Mouse (Mus musculus): ENCODE results near the gene Lhx8. TPM values are rescaled to one million over a fixed set of nuclear protein-coding genes. Genes with fewer than 3 reads are reported as not detected.

The Lhx8 gene
- polyA plus RNA-seq, 1 experiment: 0.95 TPM

- Histone ChIP-seq H3K27ac (ENCODE audit: control insufficient read depth, insufficient read depth, low read depth, low read length) (no peak overlapping the region), H3K4me3 (ENCODE audit: control insufficient read depth, low read depth, low read length) (no peak overlapping the region), H3K27me3 (ENCODE audit: control insufficient read depth, insufficient read depth, low read length) (no peaks in the 10 kb centered on the region), H3K4me1 (ENCODE audit: control insufficient read depth, insufficient read depth, low read length) (no peaks in the 10 kb centered on the region), H3K36me3 (ENCODE audit: control insufficient read depth, insufficient read depth, low read length) (no peaks in the 10 kb centered on the region)
- TF ChIP-seq POLR2A (IDR thresholded peaks at IDR 0.05; ENCODE audit: control insufficient read depth, low read depth, low read length) (no peak), CTCF (IDR thresholded peaks at IDR 0.05; ENCODE audit: control insufficient read depth, insufficient read depth, insufficient replicate concordance, low read depth, low read length) (peak; percentile 56; the same call in 1 of the 2 replicates)
Measured at GRCm38 (mm10) chr3:154317651-154318248, 12.7 kb downstream of the Lhx8 start.

DNA sequence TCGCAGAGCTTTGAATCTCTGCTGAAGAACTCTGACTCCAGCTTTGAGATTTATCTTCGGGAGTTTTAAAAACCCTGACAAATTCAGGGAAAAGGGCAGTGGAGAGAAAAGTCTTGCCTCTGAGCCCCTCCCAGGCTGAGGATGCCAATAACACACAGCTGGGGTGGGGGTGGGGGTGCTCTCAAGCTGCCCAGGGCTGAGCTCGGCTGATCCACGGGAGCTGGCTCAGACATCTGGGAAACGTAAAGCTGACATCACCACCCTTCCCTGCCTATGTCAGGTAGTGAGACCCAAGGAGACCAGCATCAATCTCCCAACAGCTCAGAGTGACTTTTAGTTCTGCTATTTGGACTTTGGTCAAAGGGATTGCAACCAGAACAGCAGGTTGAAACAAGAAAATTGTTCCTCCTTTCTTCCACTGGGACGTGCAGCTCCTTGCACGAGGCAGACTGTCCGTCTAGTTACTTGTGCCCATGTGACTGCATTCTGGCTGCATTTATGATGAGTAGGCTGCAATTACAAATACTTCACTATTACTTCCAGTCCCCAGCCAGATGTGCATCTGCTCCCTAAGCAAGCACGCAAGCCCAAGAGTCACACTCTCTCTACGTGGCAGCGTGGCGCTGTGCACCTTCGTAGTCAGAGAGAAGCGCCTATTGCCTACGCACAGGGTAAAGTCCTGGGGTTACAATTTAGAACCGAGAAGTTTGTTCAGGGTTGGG is 25.1 kb downstream of the Lhx8 start:
- no peaks in the 10 kb centered on the region for H3K36me3 ChIP-seq (ENCODE audit: control insufficient read depth, insufficient read depth, low read length)
- TF ChIP-seq POLR2A (IDR thresholded peaks at IDR 0.05; ENCODE audit: control insufficient read depth, low read depth, low read length) (no peak), CTCF (IDR thresholded peaks at IDR 0.05; ENCODE audit: control insufficient read depth, insufficient read depth, insufficient replicate concordance, low read depth, low read length) (no peak)
- no peaks in the 10 kb centered on the region for H3K27me3 ChIP-seq (ENCODE audit: control insufficient read depth, insufficient read depth, low read length)
- no peak overlapping the region for H3K4me3 ChIP-seq (ENCODE audit: control insufficient read depth, low read depth, low read length)
- peaks cover 2% of the 10 kb centered on the region; the same call in 1 of the 2 replicates for H3K4me1 ChIP-seq (ENCODE audit: control insufficient read depth, insufficient read depth, low read length)
- H3K27ac ChIP-seq (ENCODE audit: control insufficient read depth, insufficient read depth, low read depth, low read length): no peak overlapping the region

DNA sequence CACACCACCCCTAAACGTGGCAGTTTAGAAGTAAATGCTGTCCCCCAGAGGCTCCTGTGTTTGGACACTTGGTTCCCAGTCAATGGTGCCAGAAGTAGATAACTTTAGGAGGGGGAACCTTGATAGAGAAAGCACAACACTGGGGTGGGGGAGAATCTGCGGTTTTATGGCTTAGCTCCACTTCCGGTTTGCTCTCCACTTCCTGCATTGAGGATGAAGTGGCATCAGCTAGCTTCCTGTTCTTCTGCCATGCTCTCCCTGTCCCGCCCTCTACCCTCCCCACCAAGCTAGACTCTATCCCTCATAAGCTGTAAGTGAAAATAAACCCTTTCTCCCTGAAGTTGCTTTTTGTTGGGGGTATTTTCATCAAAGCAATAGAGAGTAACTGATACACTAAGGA is 29.4 kb downstream of the Lhx8 start:
- H3K36me3 ChIP-seq (ENCODE audit: control insufficient read depth, insufficient read depth, low read length): no peaks in the 10 kb centered on the region
- TF ChIP-seq POLR2A (IDR thresholded peaks at IDR 0.05; ENCODE audit: control insufficient read depth, low read depth, low read length): no peak
- TF ChIP-seq CTCF (IDR thresholded peaks at IDR 0.05; ENCODE audit: control insufficient read depth, insufficient read depth, insufficient replicate concordance, low read depth, low read length): no peak
- H3K4me3 ChIP-seq (ENCODE audit: control insufficient read depth, low read depth, low read length): peak overlapping the region; percentile 14
- peaks cover 2% of the 10 kb centered on the region for H3K4me1 ChIP-seq (ENCODE audit: control insufficient read depth, insufficient read depth, low read length)
- H3K27ac ChIP-seq (ENCODE audit: control insufficient read depth, insufficient read depth, low read depth, low read length): peak overlapping the region; percentile 71
- H3K27me3 ChIP-seq (ENCODE audit: control insufficient read depth, insufficient read depth, low read length): no peaks in the 10 kb centered on the region

GRCm38 (mm10) chr3:154300006-154300405 is 30.5 kb downstream of the Lhx8 start:
- TF ChIP-seq POLR2A (IDR thresholded peaks at IDR 0.05; ENCODE audit: control insufficient read depth, low read depth, low read length) (peak; percentile 94), CTCF (IDR thresholded peaks at IDR 0.05; ENCODE audit: control insufficient read depth, insufficient read depth, insufficient replicate concordance, low read depth, low read length) (no peak)
- Histone ChIP-seq H3K36me3 (ENCODE audit: control insufficient read depth, insufficient read depth, low read length) (no peaks in the 10 kb centered on the region), H3K4me3 (ENCODE audit: control insufficient read depth, low read depth, low read length) (peak overlapping the region; percentile 86), H3K4me1 (ENCODE audit: control insufficient read depth, insufficient read depth, low read length) (peaks cover 2% of the 10 kb centered on the region), H3K27ac (ENCODE audit: control insufficient read depth, insufficient read depth, low read depth, low read length) (peak overlapping the region; percentile 89), H3K27me3 (ENCODE audit: control insufficient read depth, insufficient read depth, low read length) (no peaks in the 10 kb centered on the region)

- Histone ChIP-seq H3K36me3 (ENCODE audit: control insufficient read depth, insufficient read depth, low read length) (no peaks in the 10 kb centered on the region), H3K27ac (ENCODE audit: control insufficient read depth, insufficient read depth, low read depth, low read length) (no peak overlapping the region), H3K4me3 (ENCODE audit: control insufficient read depth, low read depth, low read length) (no peak overlapping the region), H3K27me3 (ENCODE audit: control insufficient read depth, insufficient read depth, low read length) (no peaks in the 10 kb centered on the region), H3K4me1 (ENCODE audit: control insufficient read depth, insufficient read depth, low read length) (peaks cover 2% of the 10 kb centered on the region)
- TF ChIP-seq POLR2A (IDR thresholded peaks at IDR 0.05; ENCODE audit: control insufficient read depth, low read depth, low read length) (no peak), CTCF (IDR thresholded peaks at IDR 0.05; ENCODE audit: control insufficient read depth, insufficient read depth, insufficient replicate concordance, low read depth, low read length) (no peak)
Measured at GRCm38 (mm10) chr3:154298490-154298889, 32.0 kb downstream of the Lhx8 start.

GRCm38 (mm10) chr3:154297499-154297898 is 33.0 kb downstream of the Lhx8 start:
- no peaks in the 10 kb centered on the region for H3K27me3 ChIP-seq (ENCODE audit: control insufficient read depth, insufficient read depth, low read length)
- TF ChIP-seq CTCF (IDR thresholded peaks at IDR 0.05; ENCODE audit: control insufficient read depth, insufficient read depth, insufficient replicate concordance, low read depth, low read length): no peak
- TF ChIP-seq POLR2A (IDR thresholded peaks at IDR 0.05; ENCODE audit: control insufficient read depth, low read depth, low read length): no peak
- no peak overlapping the region for H3K27ac ChIP-seq (ENCODE audit: control insufficient read depth, insufficient read depth, low read depth, low read length)
- H3K4me3 ChIP-seq (ENCODE audit: control insufficient read depth, low read depth, low read length): no peak overlapping the region
- H3K36me3 ChIP-seq (ENCODE audit: control insufficient read depth, insufficient read depth, low read length): no peaks in the 10 kb centered on the region
- peaks cover 2% of the 10 kb centered on the region for H3K4me1 ChIP-seq (ENCODE audit: control insufficient read depth, insufficient read depth, low read length)

DNA sequence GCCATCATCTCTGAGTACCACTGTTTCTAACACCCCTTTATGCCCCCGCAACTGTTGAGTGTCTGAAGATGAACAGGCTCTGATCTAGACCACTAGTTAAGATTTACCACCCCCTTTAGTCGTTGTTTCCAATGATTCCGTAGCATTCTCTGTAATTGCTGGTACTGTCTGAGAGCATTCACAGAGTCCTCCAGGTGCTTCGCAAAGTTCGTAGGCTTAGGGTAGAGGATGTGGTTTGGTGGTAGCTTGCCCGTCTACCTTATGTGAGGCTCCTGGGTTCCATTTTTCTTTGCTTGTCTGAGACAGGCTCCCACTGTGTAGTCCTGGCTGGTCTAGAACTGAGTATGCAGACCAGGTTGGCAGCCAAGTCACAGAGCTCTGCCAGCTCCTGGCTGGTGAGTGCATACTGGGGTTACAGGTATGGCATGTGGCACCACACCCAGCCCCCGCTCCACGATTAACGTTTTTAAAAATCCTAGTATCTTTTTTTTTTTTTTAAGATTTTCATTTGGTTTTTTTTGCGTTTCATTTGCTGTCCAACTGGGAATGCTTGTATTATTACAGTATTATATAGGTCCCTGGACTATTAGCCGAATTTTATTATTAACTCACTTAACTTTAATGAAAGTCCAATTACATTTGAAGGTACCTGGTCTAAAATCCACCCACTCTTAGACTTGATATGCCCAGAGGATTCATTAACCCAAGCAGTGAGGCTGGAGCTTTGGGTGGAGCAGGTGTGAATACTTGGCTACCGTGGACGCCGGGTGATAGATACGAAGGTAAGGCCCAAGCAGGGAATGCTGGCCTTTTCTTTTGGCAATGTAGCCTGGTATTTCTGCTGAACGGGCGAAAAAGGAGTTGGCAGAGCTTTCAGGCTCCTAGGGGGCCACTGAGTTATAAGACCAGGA is 35.3 kb downstream of the Lhx8 start:
- no peak for TF ChIP-seq POLR2A (IDR thresholded peaks at IDR 0.05; ENCODE audit: control insufficient read depth, low read depth, low read length)
- TF ChIP-seq CTCF (IDR thresholded peaks at IDR 0.05; ENCODE audit: control insufficient read depth, insufficient read depth, insufficient replicate concordance, low read depth, low read length): no peak
- H3K27ac ChIP-seq (ENCODE audit: control insufficient read depth, insufficient read depth, low read depth, low read length): no peak overlapping the region
- H3K27me3 ChIP-seq (ENCODE audit: control insufficient read depth, insufficient read depth, low read length): no peaks in the 10 kb centered on the region
- H3K36me3 ChIP-seq (ENCODE audit: control insufficient read depth, insufficient read depth, low read length): no peaks in the 10 kb centered on the region
- no peak overlapping the region for H3K4me3 ChIP-seq (ENCODE audit: control insufficient read depth, low read depth, low read length)
- no peaks in the 10 kb centered on the region; the same call in 1 of the 2 replicates for H3K4me1 ChIP-seq (ENCODE audit: control insufficient read depth, insufficient read depth, low read length)
